Mouse (Mus musculus): ENCODE measurements around the gene Sept9. TPM values are rescaled to one million over a fixed set of nuclear protein-coding genes. Genes with fewer than 3 reads are reported as not detected.

The Sept9 gene
- total RNA-seq, 2 experiments from 2014 or later: 75.1 to 78.9 TPM

GRCm38 (mm10) chr11:117309918-117310287 is 110.4 kb downstream of the Sept9 start:
- peak in 1 of 2 experiments; percentile 72 for DNase-seq (ENCODE audit: low spot score in 2 of 2)

DNA sequence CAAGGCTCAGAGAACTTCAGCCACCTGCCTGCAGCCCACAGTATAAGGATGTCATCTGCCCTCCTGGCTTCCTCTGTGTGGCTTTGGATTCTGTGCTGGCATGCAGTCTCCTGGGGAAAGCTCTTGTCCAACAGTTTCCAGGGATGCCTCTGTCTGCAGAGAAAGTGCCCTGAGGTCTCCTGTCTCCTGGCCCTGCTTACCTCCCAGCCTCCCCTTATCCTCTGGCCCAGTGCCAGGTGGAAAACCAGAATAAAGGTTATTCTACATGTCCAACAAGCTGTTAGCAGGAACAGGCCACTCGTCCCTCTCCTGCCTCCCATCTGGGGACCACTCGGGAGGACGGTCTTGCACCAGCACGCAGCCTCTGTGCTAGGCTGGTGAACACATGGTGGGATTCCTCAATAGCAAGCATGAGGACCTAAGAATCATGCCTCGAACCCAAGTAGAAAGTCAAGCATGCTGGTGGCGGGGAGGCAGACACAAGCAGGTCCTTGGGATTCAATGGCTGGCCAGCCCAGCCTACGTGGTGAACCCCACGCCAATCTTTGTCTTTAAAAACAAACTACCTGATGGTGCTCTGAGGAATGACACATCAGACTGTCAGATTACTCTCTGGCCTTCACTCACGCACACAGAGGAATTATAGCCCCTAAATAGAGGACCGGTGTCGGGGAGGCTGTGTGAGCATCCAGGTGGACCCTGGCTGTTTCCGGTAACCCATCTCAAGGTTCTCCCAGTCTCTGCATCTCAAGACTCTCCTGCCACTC is 111.1 kb downstream of the Sept9 start:
- DNase-seq (ENCODE audit: low spot score in 2 of 2): no peak

- peak; percentile 63 to 85 for DNase-seq (ENCODE audit: low spot score in 2 of 2)
Observed at GRCm38 (mm10) chr11:117311127-117311800, 111.8 kb downstream of the Sept9 start.

GRCm38 (mm10) chr11:117312028-117312901 is 112.8 kb downstream of the Sept9 start:
- peak; percentile 66 to 89 for DNase-seq (ENCODE audit: low spot score in 2 of 2)

- DNase-seq (ENCODE audit: low spot score in 2 of 2): peak in 1 of 2 experiments; percentile 67
Observed at GRCm38 (mm10) chr11:117312936-117313335, 113.5 kb downstream of the Sept9 start.

DNA sequence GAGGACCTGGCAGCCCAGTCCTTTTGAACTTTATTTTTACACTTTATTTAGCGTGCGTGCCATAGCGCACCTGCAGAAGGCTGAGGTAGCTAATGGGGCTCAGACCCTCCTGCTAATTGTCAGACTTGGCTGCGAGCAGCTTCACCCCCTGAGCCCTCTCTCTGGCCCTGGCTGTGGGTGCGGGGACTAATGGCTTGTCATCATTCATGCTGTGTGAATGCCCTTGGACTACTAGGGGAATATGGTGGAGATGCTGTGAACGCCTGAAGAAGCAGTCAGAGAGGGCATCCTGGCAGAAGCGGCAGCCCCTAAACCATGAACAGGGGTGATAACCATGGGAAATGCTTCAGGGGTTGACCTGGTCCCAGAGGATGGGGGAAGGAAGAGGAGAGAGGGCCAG is 114.0 kb downstream of the Sept9 start:
- DNase-seq (ENCODE audit: low spot score in 2 of 2): no peak

GRCm38 (mm10) chr11:117314026-117314425 is 114.6 kb downstream of the Sept9 start:
- peak in 1 of 2 experiments; percentile 37 for DNase-seq (ENCODE audit: low spot score in 2 of 2)

DNA sequence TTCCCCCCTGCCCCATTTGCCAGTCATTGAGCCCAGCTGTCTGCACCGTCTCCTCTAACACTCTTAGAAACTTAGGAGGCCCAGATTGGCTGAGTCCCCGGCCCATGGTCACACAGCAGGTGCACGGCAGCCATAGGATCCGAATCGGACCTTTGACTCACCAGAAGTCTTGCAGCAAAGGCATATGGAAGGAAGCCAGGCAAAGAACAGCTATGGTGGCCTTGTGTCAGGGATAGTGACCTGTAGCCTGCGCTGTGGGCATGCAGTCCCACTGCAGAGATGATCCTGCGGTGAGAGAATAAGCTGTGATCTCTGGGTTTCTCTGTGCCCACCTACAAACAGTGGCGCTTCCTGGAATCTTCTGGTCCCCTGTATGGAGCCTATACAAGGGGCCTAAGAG is 115.1 kb downstream of the Sept9 start:
- DNase-seq (ENCODE audit: low spot score in 2 of 2): no peak

DNA sequence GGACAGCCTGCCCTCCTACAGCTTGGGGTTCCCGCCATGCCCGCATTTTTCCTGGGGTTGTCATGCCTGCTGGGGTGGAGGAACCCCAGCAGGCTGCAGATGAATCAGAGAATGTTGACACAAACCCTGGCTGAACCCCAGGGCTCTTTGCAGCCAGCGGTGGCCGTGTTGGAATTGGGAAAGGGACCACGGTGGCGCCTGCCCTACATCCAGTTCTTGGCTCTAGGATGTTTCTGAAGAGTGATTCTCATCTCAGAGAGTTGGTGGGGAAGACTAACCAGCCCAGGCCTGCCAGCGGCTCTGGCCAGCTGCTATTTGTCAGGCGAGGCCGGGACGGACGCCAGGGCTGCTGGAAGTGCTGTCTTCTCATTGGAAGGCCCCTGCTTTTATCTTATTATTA is 115.8 kb downstream of the Sept9 start:
- peak in 1 of 2 experiments; percentile 71 for DNase-seq (ENCODE audit: low spot score in 2 of 2)

DNA sequence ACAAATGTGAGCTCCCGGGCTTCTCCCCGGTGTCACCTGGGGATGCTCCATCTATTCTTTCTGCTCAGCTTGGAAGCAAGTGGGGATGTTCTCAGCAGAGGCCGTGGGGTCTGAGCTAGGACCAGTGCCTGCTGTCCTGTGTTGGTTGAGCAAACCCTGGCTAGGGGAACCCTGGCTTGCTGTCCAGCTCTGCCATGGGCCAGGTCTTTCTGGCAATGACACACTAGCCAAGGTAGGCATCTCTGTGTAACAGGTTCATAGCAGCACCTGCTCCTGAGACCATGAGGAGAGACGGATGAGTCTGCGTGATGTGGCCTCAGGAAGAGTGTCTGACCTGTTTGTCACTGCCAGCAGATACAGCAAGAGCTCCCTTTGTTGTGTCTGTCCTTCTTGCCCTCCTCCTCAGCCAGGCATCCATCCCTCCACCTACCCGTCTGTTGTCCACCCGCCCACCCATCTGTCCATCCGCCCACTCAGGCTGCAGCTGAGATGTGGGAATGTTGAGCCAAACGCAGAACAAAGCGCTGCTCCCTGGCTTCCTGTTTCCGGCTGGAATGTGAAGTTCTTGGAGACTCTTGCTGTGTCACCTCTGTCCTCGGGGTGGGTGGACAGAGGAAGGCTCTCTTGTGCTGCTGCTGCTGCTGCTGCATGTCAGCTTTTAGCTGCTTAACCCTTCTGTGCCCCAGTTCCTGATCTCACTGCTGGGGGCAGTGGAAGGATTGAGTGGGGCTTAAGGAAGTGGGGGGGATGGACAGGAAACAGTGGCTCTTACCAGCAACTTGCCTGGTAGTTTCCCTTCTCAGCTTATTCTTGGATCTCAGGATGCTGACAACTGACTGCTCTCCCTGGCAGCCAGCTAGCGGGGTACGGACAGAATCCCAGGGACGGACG is 117.2 kb downstream of the Sept9 start:
- peak in 1 of 2 experiments; percentile 52 for DNase-seq (ENCODE audit: low spot score in 2 of 2)

- peak in 1 of 2 experiments; percentile 74 for DNase-seq (ENCODE audit: low spot score in 2 of 2)
Observed at GRCm38 (mm10) chr11:117317429-117318101, 118.1 kb downstream of the Sept9 start.

DNA sequence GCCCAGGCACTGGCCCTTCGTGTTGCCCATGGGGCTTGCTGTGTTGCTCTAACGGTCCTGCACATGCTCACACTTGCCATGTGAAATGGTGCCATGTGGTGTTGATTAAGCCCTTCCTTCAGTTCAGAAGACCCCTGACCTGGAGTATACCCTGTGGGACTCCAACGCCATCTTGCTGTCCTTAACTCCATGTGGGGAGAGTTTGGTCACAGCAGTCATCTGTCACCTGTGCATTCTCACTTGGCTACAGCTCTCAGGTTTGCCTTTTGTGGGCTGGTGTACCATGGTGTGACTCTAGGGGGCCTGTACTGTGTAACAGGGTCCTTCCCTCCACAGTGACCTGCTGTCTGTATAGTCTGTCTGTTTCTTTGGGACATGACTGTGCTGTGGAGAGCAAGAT is 118.7 kb downstream of the Sept9 start:
- no peak for DNase-seq (ENCODE audit: low spot score in 2 of 2)

DNA sequence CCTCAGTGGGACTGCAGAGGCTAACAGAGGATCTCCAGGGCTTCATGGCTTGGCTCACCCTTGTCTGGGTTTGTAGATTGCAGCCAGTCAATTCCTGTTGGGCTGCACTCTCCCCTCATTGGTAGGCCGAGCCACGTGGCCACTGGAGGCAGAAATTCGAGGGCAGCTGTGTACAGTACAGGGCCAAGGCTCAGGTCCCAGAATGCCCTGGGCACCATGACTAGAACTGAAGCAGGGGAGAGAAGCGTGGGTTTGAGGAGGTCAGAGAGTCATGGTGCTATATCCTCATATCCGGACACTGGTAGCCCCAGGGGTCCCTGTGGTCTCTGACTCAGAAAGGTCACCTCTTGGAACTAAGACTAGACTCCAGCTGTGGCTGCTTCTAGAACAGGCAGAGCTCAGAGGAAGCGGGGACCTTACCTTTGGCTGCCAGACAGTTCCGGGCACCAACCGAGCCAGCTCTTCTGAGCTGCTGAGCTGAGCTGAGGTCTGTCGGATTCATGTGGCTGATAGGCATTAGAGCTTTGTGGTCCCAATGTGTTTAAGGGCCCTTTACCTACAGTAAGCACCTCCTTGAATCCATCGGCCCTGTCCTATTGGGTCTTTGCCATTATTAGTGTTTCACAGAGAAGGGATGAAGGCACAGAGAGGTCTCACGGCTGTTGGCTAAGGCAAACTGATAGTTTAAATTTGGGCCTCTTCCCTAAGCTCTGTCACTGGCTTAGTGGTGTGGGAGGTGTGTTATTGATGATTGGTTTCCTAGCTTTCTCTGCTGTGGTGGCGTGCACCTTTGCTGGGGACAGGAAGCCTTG is 119.5 kb downstream of the Sept9 start:
- peak in 1 of 2 experiments; percentile 48 for DNase-seq (ENCODE audit: low spot score in 2 of 2)

- peak in 1 of 2 experiments; percentile 48 for DNase-seq (ENCODE audit: low spot score in 2 of 2)
Observed at GRCm38 (mm10) chr11:117319543-117320335, 120.3 kb downstream of the Sept9 start.

DNA sequence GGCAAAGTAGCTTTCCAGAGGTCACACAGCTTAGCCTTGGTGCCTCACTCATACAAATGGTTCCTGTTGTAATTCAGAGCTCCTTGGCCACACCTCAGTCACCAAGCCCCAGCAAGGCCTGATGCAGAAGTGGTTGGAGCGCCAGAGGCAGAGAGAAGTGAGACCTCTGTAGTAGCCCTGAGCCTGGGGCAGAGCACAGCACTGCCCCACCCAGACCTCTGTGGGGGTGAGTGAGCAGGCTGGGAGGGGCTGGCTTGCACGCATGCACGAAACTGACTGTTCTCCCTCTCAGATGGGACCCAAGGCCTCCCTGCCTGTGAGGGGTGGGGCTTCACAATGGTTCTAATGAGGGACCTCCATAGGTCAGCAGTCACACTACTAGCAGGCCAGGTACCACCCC is 121.0 kb downstream of the Sept9 start:
- no peak for DNase-seq (ENCODE audit: low spot score in 2 of 2)

- no peak for DNase-seq (ENCODE audit: low spot score in 2 of 2)
Observed at GRCm38 (mm10) chr11:117321311-117321971, 122.0 kb downstream of the Sept9 start.

GRCm38 (mm10) chr11:117322311-117322710 is 122.8 kb downstream of the Sept9 start:
- no peak for DNase-seq (ENCODE audit: low spot score in 2 of 2)

All from gastrocnemius, postnatal 4 days (tissue).